Mouse (Mus musculus) leukemia stem cell, adult 10-12 weeks (primary cell): Measurements from ENCODE around the gene Fbxw22. TPM values are rescaled to one million over a fixed set of nuclear protein-coding genes. Genes with fewer than 3 reads are reported as not detected.

Experiments used
- polyA plus RNA-seq: library from polyadenylated mRNA; stranded (reverse); fragments of >175 nt; gene quantifications from 2 replicates; pipeline ENCODE4 v1.2.3, GENCODE M21; 2012; ENCODE audit warnings: low replicate concordance

The Fbxw22 gene
- not detected in 2 replicates for polyA plus RNA-seq

DNA sequence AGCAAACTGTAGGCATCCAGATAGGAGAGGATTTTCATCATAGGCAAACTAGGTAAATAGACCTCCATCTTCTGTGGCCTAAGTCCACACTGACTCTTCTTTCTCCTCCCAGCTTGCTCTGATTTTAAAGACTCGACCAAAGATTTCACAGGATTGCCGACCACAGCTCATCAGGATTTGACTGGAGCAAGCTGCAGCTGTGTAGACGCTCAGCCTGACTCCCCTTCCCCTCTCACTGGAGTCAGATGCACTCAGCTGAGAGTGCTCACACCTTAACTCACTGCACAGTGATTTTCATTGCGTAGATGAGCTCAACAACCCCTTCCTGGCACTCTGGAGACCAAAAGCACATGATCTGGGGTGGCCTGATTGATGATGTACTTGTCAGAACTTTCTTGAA, at the start of gene Fbxw22:
TSS of gene Fbxw22 (minus strand) at position 101 of the 400 bp plus-strand sequence.

DNA sequence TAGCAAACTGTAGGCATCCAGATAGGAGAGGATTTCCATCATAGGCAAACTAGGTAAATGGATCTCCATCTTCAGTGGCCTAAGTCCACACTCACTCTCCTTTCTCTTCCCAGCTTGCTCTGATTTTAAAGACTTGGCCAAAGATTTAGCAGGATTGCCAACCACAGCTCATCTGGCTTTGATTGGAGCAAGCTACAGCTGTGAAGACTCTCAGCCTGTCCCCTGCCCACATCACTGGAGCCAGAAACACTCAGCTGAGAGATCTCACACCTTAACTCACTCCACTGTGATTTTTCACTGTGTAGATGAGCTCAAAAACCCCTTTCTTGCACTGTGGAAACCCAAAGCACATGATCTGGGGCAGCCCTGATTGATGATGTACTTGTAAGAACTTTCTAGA, 44.9 kb upstream of the Fbxw22 start, which contains the start of gene Fbxw16:
TSS of gene Fbxw16 (minus strand) at position 101 of the 400 bp plus-strand sequence.

DNA sequence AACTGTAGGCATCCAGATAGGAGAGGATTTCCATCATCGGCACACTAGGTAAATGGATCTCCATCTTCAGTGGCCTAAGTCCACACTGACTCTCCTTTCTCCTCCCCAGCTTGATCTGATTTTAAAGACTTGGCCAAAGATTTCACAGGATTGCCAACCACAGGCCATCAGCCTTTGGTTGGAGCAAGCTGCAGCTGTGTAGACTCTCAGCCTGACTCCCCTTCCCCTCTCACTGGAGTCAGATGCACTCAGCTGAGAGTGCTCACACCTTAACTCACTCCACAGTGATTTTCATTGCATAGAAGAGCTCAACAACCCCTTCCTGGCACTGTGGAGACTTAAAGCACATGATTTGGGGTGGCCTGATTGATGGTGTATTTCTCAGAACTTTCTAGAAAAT, 64.5 kb downstream of the Fbxw22 start, which contains the start of gene Fbxw28:
TSS of gene Fbxw28 (minus strand) at position 101 of the 400 bp plus-strand sequence.

Other genes with a start within 250 kb of the Fbxw22 start
- gene Fbxw21, start 242.3 kb downstream of the Fbxw22 start, polyA plus RNA-seq: not detected in 2 replicates
- gene Fbxw13, start 208.3 kb downstream of the Fbxw22 start, polyA plus RNA-seq: not detected in 2 replicates
- gene Fbxw20, start 169.5 kb downstream of the Fbxw22 start, polyA plus RNA-seq: not detected in 2 replicates
- not detected in 2 replicates for gene Fbxw14, start 116.6 kb downstream of the Fbxw22 start, polyA plus RNA-seq
- not detected in 2 replicates for gene Fbxw28, start 64.6 kb downstream of the Fbxw22 start, polyA plus RNA-seq
- not detected in 2 replicates for gene Fbxw16, start 44.8 kb upstream of the Fbxw22 start, polyA plus RNA-seq
- gene Fbxw19, start 91.6 kb upstream of the Fbxw22 start, polyA plus RNA-seq: 0.10 TPM in 1 of 2 replicates, not detected in the other
- gene Fbxw15, start 164.0 kb upstream of the Fbxw22 start, polyA plus RNA-seq: not detected in 2 replicates
- not detected in 2 replicates for gene Fbxw24, start 221.8 kb upstream of the Fbxw22 start, polyA plus RNA-seq